ENCODE assay signal across 8 mouse cellular contexts in genomic region chr10:96213876-96214275, GRCm38 (mm10).
DNase-seq lines count a peak whose midpoint lies in the region; ATAC-seq lines count a peak whose summit lies in the region.

No protein-coding gene starts in this region.

- no peaks in the 10 kb centered on the region for H3K9me3 ChIP-seq in hindbrain, embryonic 13.5 days

- H3K4me2 ChIP-seq in hindbrain, embryonic 13.5 days: no peak overlapping the region

- no peak overlapping the region for H3K4me3 ChIP-seq in hindbrain, embryonic 13.5 days

- peaks cover 3% of the 10 kb centered on the region; the same call in 1 of the 2 replicates for H3K4me1 ChIP-seq in hindbrain, embryonic 13.5 days (replicated peaks)

- H3K36me3 ChIP-seq in hindbrain, embryonic 13.5 days: no peaks in the 10 kb centered on the region

- H3K27ac ChIP-seq in hindbrain, embryonic 13.5 days: peak overlapping the region; percentile 81

- DNase-seq in NIH3T3 (ENCODE audit: low read depth): peak; percentile 99
- DNase-seq in cerebellum, postnatal 10 days: peak; percentile 97 to 98
- peak; percentile 92 to 96 for DNase-seq in frontal cortex, postnatal 25 days (ENCODE audit: low spot score in 2 of 2)
- peak; percentile 91 to 96 for DNase-seq in layer of hippocampus, postnatal 14 days (ENCODE audit: low spot score in 2 of 2)
- peak; percentile 94 for DNase-seq in lung, postnatal 10 days
- DNase-seq in ovary, postnatal 36 days (ENCODE audit: low spot score): peak; percentile 82
- peak; percentile 86 for DNase-seq in thymus, postnatal 25 days

- 1% methylated on average over 10 of the region's 10 CpGs for WGBS in hindbrain, embryonic 13.5 days

- H3K9ac ChIP-seq in hindbrain, embryonic 13.5 days: no peak overlapping the region

- no peaks in the 10 kb centered on the region for H3K27me3 ChIP-seq in hindbrain, embryonic 13.5 days

- peak; percentile 91 for ATAC-seq in hindbrain, embryonic 13.5 days (ENCODE audit: low FRiP score)
